Mouse (Mus musculus): Measurements from ENCODE around the gene Sobp. TPM values are rescaled to one million over a fixed set of nuclear protein-coding genes. Genes with fewer than 3 reads are reported as not detected.

The Sobp gene
- polyA plus RNA-seq (2014; fragmentation: Illumina TruSeq; extraction: RNeasy Lipid Tissue Mini Kit (QIAGEN cat#74804); ENCODE audit: low read depth, low replicate concordance): 8.5 TPM

DNA sequence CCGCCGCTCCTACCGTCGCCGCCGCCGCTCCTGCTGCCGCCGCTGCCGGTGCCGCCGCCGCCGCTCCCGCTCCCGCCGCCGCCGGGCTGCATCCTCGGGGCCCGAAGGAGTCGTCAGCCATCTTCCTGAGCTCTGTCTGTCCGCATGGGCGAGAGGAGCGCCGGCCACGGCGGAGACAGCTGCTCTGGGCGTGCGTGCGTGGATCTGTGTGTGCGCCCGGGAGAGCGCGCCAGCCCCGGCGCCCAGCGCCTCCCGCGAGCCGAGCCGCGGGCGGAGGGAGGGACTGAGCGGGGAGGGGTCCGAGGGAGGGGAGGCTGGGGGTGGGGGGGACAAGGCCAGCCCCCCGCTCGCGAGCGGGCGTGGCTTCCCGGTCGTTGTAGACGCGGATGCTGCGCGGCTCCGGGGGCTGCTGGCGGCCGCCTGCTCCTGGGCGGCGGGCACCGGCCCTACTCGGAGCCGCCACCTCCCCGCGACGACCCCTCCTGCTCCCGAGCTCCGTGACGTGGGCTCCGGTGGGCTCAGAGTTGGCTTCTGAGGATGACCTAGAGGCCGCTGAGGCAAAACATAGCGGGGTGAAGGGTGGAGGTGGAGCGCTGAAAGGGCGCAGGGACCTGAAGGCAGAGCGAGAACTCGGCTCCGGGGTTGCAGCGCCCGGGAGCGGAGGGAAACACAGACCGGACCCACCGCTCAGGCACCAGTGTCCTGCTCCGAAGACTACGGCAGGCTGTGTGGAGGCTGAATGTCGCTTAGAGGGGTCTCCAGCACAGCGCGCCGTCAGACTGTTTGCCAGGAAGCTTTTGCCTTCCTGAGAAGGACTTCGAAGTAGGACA lies at the start of gene Sobp, which contains the start of gene 9030612E09Rik:
TSS of gene Sobp (minus strand) at position 205 of the 830 bp plus-strand sequence.
TSS of gene 9030612E09Rik (plus strand) at position 379 of the 830 bp plus-strand sequence.

DNA sequence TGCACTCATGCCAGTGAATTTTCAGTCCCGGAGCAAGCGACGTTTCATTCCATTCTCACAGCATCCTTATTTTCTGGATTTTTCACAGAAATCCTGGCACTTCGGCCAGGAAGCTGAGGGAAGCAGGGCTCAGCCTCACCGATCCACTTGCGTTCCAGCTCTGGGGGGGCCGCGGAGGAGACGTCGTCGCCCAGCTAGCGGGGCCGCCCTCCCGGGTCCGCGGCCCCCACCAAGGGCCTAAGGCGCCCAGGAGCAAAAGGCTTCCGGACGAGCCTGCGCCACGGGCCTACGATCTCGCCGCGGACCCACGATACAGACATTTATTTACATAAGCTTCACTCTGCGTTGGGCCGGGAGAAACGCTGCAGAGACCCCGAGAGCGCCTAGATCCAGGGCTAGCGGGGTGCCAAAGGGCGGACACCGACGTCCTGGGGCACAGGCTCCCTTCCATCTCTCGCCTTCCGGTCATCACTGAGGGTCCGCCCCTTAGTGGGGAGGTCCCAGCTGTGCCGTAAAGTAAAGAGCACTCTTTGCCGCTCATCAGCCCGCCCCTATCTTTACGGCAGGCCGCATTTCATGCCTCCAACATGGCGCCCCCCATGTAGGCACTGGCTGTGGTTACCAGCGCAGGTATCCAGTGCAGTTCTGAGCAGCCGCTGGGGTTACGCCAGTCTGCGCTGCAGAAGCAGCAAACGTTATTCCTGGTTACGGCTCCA lies 46.7 kb upstream of the Sobp start, which contains the start of gene Pdss2:
TSS of gene Pdss2 (plus strand) at position 577 of the 716 bp plus-strand sequence.

Other genes with a start within 250 kb of the Sobp start
- 2.1 TPM for gene 9030612E09Rik, start 174 bp upstream of the Sobp start, polyA plus RNA-seq (2014; fragmentation: Illumina TruSeq; extraction: RNeasy Lipid Tissue Mini Kit (QIAGEN cat#74804); ENCODE audit: low read depth, low replicate concordance)
- gene Pdss2, start 47.0 kb upstream of the Sobp start, polyA plus RNA-seq (2014; fragmentation: Illumina TruSeq; extraction: RNeasy Lipid Tissue Mini Kit (QIAGEN cat#74804); ENCODE audit: low read depth, low replicate concordance): 26.7 TPM

All from heart, adult 10 weeks (tissue).